Mouse (Mus musculus): ENCODE measurements around the gene Sh3bgrl. TPM values are rescaled to one million over a fixed set of nuclear protein-coding genes. Genes with fewer than 3 reads are reported as not detected.

The Sh3bgrl gene
- polyA plus RNA-seq, 1 experiment from 2014 or later, result 210 TPM

- Histone ChIP-seq H3K9ac (replicated peaks; ENCODE audit: low read depth, low read length) (no peak overlapping the region), H3K27me3 (ENCODE audit: control insufficient read depth, insufficient read depth, low read length) (no peaks in the 10 kb centered on the region), H3K36me3 (ENCODE audit: control insufficient read depth, insufficient read depth, low read length) (no peaks in the 10 kb centered on the region), H3K9me3 (ENCODE audit: control insufficient read depth, low read length) (no peaks in the 10 kb centered on the region), H3K4me2 (ENCODE audit: low read depth, low read length) (no peak overlapping the region), H3K4me1 (ENCODE audit: control insufficient read depth, insufficient read depth, low read length) (no peaks in the 10 kb centered on the region), H3K27ac (ENCODE audit: low read depth, low read length) (no peak overlapping the region), H3K4me3 (ENCODE audit: low read depth, low read length) (no peak overlapping the region)
- WGBS, result 87% methylated on average over 4 of the region's 4 CpGs
- no peak for ATAC-seq (ENCODE audit: low read depth)
These were observed 89.7 kb downstream of the Sh3bgrl start for GRCm38 (mm10) chrX:109184706-109185478.

- WGBS, result 90% methylated on average over 4 of the region's 4 CpGs
- no peak overlapping the region for H3K4me2 ChIP-seq (ENCODE audit: low read depth, low read length)
- no peaks in the 10 kb centered on the region for H3K9me3 ChIP-seq (ENCODE audit: control insufficient read depth, low read length)
- ATAC-seq (ENCODE audit: low read depth), result no peak
- H3K36me3 ChIP-seq (ENCODE audit: control insufficient read depth, insufficient read depth, low read length), result no peaks in the 10 kb centered on the region
- H3K9ac ChIP-seq (replicated peaks; ENCODE audit: low read depth, low read length), result no peak overlapping the region
- H3K27me3 ChIP-seq (ENCODE audit: control insufficient read depth, insufficient read depth, low read length), result no peaks in the 10 kb centered on the region
- no peaks in the 10 kb centered on the region for H3K4me1 ChIP-seq (ENCODE audit: control insufficient read depth, insufficient read depth, low read length)
- H3K27ac ChIP-seq (ENCODE audit: low read depth, low read length), result no peak overlapping the region
- H3K4me3 ChIP-seq (ENCODE audit: low read depth, low read length), result no peak overlapping the region
These were observed 94.4 kb downstream of the Sh3bgrl start for GRCm38 (mm10) chrX:109189607-109190006.

GRCm38 (mm10) chrX:109190969-109191368, 95.8 kb downstream of the Sh3bgrl start:
- ATAC-seq (ENCODE audit: low read depth), result no peak
- Histone ChIP-seq H3K4me3 (ENCODE audit: low read depth, low read length) (no peak overlapping the region), H3K36me3 (ENCODE audit: control insufficient read depth, insufficient read depth, low read length) (no peaks in the 10 kb centered on the region), H3K4me2 (ENCODE audit: low read depth, low read length) (no peak overlapping the region), H3K27me3 (ENCODE audit: control insufficient read depth, insufficient read depth, low read length) (no peaks in the 10 kb centered on the region), H3K9ac (replicated peaks; ENCODE audit: low read depth, low read length) (no peak overlapping the region), H3K9me3 (ENCODE audit: control insufficient read depth, low read length) (no peaks in the 10 kb centered on the region), H3K27ac (ENCODE audit: low read depth, low read length) (no peak overlapping the region), H3K4me1 (ENCODE audit: control insufficient read depth, insufficient read depth, low read length) (no peaks in the 10 kb centered on the region)
- 52% methylated on average over 4 of the region's 4 CpGs for WGBS

- Histone ChIP-seq H3K9ac (replicated peaks; ENCODE audit: low read depth, low read length) (no peak overlapping the region), H3K9me3 (ENCODE audit: control insufficient read depth, low read length) (no peaks in the 10 kb centered on the region), H3K4me1 (ENCODE audit: control insufficient read depth, insufficient read depth, low read length) (no peaks in the 10 kb centered on the region), H3K4me2 (ENCODE audit: low read depth, low read length) (no peak overlapping the region), H3K27ac (ENCODE audit: low read depth, low read length) (no peak overlapping the region), H3K27me3 (ENCODE audit: control insufficient read depth, insufficient read depth, low read length) (no peaks in the 10 kb centered on the region), H3K4me3 (ENCODE audit: low read depth, low read length) (no peak overlapping the region), H3K36me3 (ENCODE audit: control insufficient read depth, insufficient read depth, low read length) (no peaks in the 10 kb centered on the region)
- WGBS, result 64% methylated on average over 4 of the region's 4 CpGs
- ATAC-seq (ENCODE audit: low read depth), result no peak
These were observed 96.3 kb downstream of the Sh3bgrl start for GRCm38 (mm10) chrX:109191436-109191835.

- no peak within 1 kb of the TSS for H3K27ac ChIP-seq (ENCODE audit: low read depth, low read length)
- no peak for ATAC-seq (ENCODE audit: low read depth)
- 78% methylated on average over 4 of the region's 4 CpGs for WGBS
- no peaks in the 10 kb centered on the region for H3K36me3 ChIP-seq (ENCODE audit: control insufficient read depth, insufficient read depth, low read length)
- H3K27me3 ChIP-seq (ENCODE audit: control insufficient read depth, insufficient read depth, low read length), result no peaks in the 10 kb centered on the region
- no peak within 1 kb of the TSS for H3K4me3 ChIP-seq (ENCODE audit: low read depth, low read length)
- H3K4me2 ChIP-seq (ENCODE audit: low read depth, low read length), result no peak within 1 kb of the TSS
- no peak within 1 kb of the TSS for H3K9ac ChIP-seq (replicated peaks; ENCODE audit: low read depth, low read length)
- H3K4me1 ChIP-seq (ENCODE audit: control insufficient read depth, insufficient read depth, low read length), result no peaks in the 10 kb centered on the region
- H3K9me3 ChIP-seq (ENCODE audit: control insufficient read depth, low read length), result no peaks in the 10 kb centered on the region
These were observed 101.3 kb downstream of the Sh3bgrl start, which contains the start of gene Gm6377 for GRCm38 (mm10) chrX:109196468-109196867. Gm6377 (plus strand) TSS chrX:109196756.

- no peaks in the 10 kb centered on the region for H3K9me3 ChIP-seq (ENCODE audit: control insufficient read depth, low read length)
- no peak for ATAC-seq (ENCODE audit: low read depth)
- H3K4me3 ChIP-seq (ENCODE audit: low read depth, low read length), result no peak overlapping the region
- no peak overlapping the region for H3K9ac ChIP-seq (replicated peaks; ENCODE audit: low read depth, low read length)
- no peaks in the 10 kb centered on the region for H3K36me3 ChIP-seq (ENCODE audit: control insufficient read depth, insufficient read depth, low read length)
- H3K4me2 ChIP-seq (ENCODE audit: low read depth, low read length), result no peak overlapping the region
- no peak overlapping the region for H3K27ac ChIP-seq (ENCODE audit: low read depth, low read length)
- H3K27me3 ChIP-seq (ENCODE audit: control insufficient read depth, insufficient read depth, low read length), result no peaks in the 10 kb centered on the region
- no peaks in the 10 kb centered on the region for H3K4me1 ChIP-seq (ENCODE audit: control insufficient read depth, insufficient read depth, low read length)
These were observed 112.7 kb downstream of the Sh3bgrl start for GRCm38 (mm10) chrX:109207843-109208242.

GRCm38 (mm10) chrX:109228720-109229119, 133.6 kb downstream of the Sh3bgrl start:
- 88% methylated on average over 1 of the region's 1 CpGs for WGBS
- H3K4me3 ChIP-seq (ENCODE audit: low read depth, low read length), result no peak overlapping the region
- no peaks in the 10 kb centered on the region for H3K27me3 ChIP-seq (ENCODE audit: control insufficient read depth, insufficient read depth, low read length)
- no peak overlapping the region for H3K27ac ChIP-seq (ENCODE audit: low read depth, low read length)
- H3K36me3 ChIP-seq (ENCODE audit: control insufficient read depth, insufficient read depth, low read length), result no peaks in the 10 kb centered on the region
- no peak overlapping the region for H3K4me2 ChIP-seq (ENCODE audit: low read depth, low read length)
- H3K9me3 ChIP-seq (ENCODE audit: control insufficient read depth, low read length), result no peaks in the 10 kb centered on the region
- ATAC-seq (ENCODE audit: low read depth), result no peak
- no peaks in the 10 kb centered on the region for H3K4me1 ChIP-seq (ENCODE audit: control insufficient read depth, insufficient read depth, low read length)
- H3K9ac ChIP-seq (replicated peaks; ENCODE audit: low read depth, low read length), result no peak overlapping the region

GRCm38 (mm10) chrX:109235383-109236036, 140.3 kb downstream of the Sh3bgrl start:
- no peaks in the 10 kb centered on the region for H3K27me3 ChIP-seq (ENCODE audit: control insufficient read depth, insufficient read depth, low read length)
- no peak overlapping the region for H3K9ac ChIP-seq (replicated peaks; ENCODE audit: low read depth, low read length)
- H3K9me3 ChIP-seq (ENCODE audit: control insufficient read depth, low read length), result no peaks in the 10 kb centered on the region
- H3K36me3 ChIP-seq (ENCODE audit: control insufficient read depth, insufficient read depth, low read length), result no peaks in the 10 kb centered on the region
- no peak for ATAC-seq (ENCODE audit: low read depth)
- H3K4me1 ChIP-seq (ENCODE audit: control insufficient read depth, insufficient read depth, low read length), result no peaks in the 10 kb centered on the region
- no peak overlapping the region for H3K4me3 ChIP-seq (ENCODE audit: low read depth, low read length)
- 97% methylated on average over 3 of the region's 3 CpGs for WGBS
- no peak overlapping the region for H3K27ac ChIP-seq (ENCODE audit: low read depth, low read length)
- H3K4me2 ChIP-seq (ENCODE audit: low read depth, low read length), result no peak overlapping the region

- Histone ChIP-seq H3K36me3 (ENCODE audit: control insufficient read depth, insufficient read depth, low read length) (no peaks in the 10 kb centered on the region), H3K4me1 (ENCODE audit: control insufficient read depth, insufficient read depth, low read length) (no peaks in the 10 kb centered on the region), H3K9me3 (ENCODE audit: control insufficient read depth, low read length) (no peaks in the 10 kb centered on the region), H3K27ac (ENCODE audit: low read depth, low read length) (no peak overlapping the region), H3K4me2 (ENCODE audit: low read depth, low read length) (no peak overlapping the region), H3K27me3 (ENCODE audit: control insufficient read depth, insufficient read depth, low read length) (no peaks in the 10 kb centered on the region), H3K9ac (replicated peaks; ENCODE audit: low read depth, low read length) (no peak overlapping the region), H3K4me3 (ENCODE audit: low read depth, low read length) (no peak overlapping the region)
- ATAC-seq (ENCODE audit: low read depth), result no peak
These were observed 143.0 kb downstream of the Sh3bgrl start for GRCm38 (mm10) chrX:109238163-109238562.

Measured in neural tube, embryonic 14.5 days (tissue).